Mouse (Mus musculus): ENCODE data around the gene Kifc3. TPM values are rescaled to one million over a fixed set of nuclear protein-coding genes. Genes with fewer than 3 reads are reported as not detected.

Gene Kifc3
- total and polyA plus RNA-seq, 3 experiments, result 0.78 to 1.8 (median 1.7) TPM

DNA sequence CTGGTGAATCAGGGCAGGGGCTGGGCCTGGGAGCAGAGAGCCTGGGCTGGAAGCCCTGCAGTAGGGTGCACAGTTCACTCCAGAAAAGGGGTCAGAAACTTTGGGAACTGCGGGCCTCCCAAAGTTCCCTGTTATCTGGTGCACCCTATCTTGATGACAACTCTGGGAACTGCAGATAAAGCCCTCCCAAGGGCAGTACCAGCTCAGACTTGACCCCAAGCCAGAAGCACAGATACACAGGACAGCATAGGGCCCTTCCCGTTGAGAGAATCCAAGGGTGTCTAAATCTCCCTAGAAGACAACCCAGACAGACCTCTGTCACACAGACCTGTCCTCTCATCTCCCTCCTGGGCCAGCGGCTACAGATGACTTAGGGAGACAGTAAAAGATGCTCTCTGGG, 52.0 kb downstream of the Kifc3 start:
- Histone ChIP-seq H3K4me1 (ENCODE audit: control insufficient read depth in 1 of 2, insufficient read depth in 2 of 2) (peaks cover 0 to 26% of the 10 kb centered on the region in 2 experiments; a peak in 2 of 4 replicates), H3K4me2 (ENCODE audit: insufficient read depth, low read depth, poor library complexity, severe bottlenecking) (no peak overlapping the region), H3K9ac (ENCODE audit: insufficient read depth, low read depth) (no peak overlapping the region), H3K79me2 (replicated peaks; ENCODE audit: control insufficient read depth, extremely low read depth, insufficient read depth, poor library complexity, severe bottlenecking) (no peaks in the 10 kb centered on the region), H3K27ac (ENCODE audit: insufficient read depth, low read depth) (no peak overlapping the region), H3K4me3 (replicated peaks in 1 of 3; ENCODE audit: low read depth in 2 of 3, low read length in 2 of 3, poor library complexity in 1 of 3) (no peak overlapping the region), H3K9me3 (replicated peaks; ENCODE audit: low read length) (peaks cover 3% of the 10 kb centered on the region), H3K36me3 (replicated peaks in 1 of 2; ENCODE audit: control insufficient read depth in 1 of 2, insufficient read depth in 1 of 2, low read length in 1 of 2) (no peaks in the 10 kb centered on the region), H3K27me3 (replicated peaks) (no peaks in the 10 kb centered on the region)
- DNase-seq (ENCODE audit: extremely low read depth), result no peak
- no peak for TF ChIP-seq ZC3H11A (IDR thresholded peaks at IDR 0.05; ENCODE audit: low read depth, low read length)
- TF ChIP-seq MEF2A (IDR thresholded peaks at IDR 0.05; ENCODE audit: borderline replicate concordance, low read depth, low read length), result no peak
- TF ChIP-seq RCOR1 (conservative IDR thresholded peaks at IDR 0.05; ENCODE audit: low read depth, low read length), result no peak
- in situ Hi-C loops (cut with MboI; ENCODE audit: low pct_ligation_motif_present, low pct_unique_long_range_greater_than_20kb, low sequenced_read_pairs) (no loop called here), dilution Hi-C loops (cut with MboI; ENCODE audit: extremely low pct_ligation_motif_present, extremely low pct_unique_long_range_greater_than_20kb, low sequenced_read_pairs) (no loop called here)

DNA sequence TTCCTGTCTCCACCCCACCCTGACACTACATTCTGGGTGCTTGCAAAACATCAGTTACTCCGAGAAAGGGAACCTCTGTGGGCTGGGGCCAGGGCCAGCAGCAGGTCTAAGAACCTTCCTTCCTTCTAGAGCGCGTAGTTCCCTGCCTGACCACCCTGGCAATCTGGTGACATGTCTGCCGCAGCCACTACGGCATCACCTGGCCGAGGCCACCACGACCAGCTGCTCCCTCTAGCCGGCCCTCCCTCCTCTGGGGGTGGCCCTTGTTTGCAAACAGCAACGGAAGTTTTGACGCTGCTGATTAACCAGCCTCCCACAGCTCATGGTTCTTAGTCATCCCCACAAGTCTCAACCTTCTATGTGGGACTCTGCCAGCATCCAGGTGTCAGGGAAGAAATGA, 53.2 kb downstream of the Kifc3 start:
- peak; percentile 17 for DNase-seq (ENCODE audit: extremely low read depth)
- TF ChIP-seq ELF1 (IDR thresholded peaks at IDR 0.05; ENCODE audit: low read depth, low read length) (no peak), ZMIZ1 (IDR thresholded peaks at IDR 0.05; ENCODE audit: low read depth, low read length) (no peak), PAX5 (IDR thresholded peaks at IDR 0.05; ENCODE audit: low read length) (no peak), MYC (IDR thresholded peaks at IDR 0.05; ENCODE audit: low read depth, low read length) (no peak), USF1 (IDR thresholded peaks at IDR 0.05; ENCODE audit: low read depth, low read length) (no peak)

DNA sequence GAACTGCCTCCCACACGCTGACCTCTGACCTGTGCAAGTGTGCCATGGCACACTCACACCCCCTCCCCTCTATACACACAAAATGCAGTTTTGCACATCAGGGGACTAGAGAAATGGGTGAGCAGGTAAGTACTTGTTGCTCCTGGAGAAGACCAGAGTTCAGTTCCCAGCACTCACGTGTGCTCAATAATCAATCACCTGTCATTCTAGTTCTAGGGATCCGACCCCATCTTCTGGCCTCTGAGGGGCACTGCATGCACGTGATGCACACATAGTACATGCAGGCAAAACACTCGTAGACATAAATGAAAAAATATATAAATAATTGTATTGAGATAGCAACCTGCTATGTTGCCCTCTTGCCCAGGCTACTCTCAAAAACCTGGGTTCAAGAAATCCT, 55.8 kb downstream of the Kifc3 start:
- Histone ChIP-seq H3K9me3 (replicated peaks; ENCODE audit: low read length) (peaks cover 3% of the 10 kb centered on the region), H3K4me1 (ENCODE audit: control insufficient read depth in 1 of 2, insufficient read depth in 2 of 2) (peaks cover 3 to 13% of the 10 kb centered on the region in 2 experiments), H3K36me3 (replicated peaks in 1 of 2; ENCODE audit: control insufficient read depth in 1 of 2, insufficient read depth in 1 of 2, low read length in 1 of 2) (no peaks in the 10 kb centered on the region), H3K4me3 (replicated peaks in 1 of 3; ENCODE audit: low read depth in 2 of 3, low read length in 2 of 3, poor library complexity in 1 of 3) (no peak overlapping the region), H3K27ac (ENCODE audit: insufficient read depth, low read depth) (no peak overlapping the region), H3K27me3 (replicated peaks) (no peaks in the 10 kb centered on the region), H3K9ac (ENCODE audit: insufficient read depth, low read depth) (no peak overlapping the region), H3K4me2 (ENCODE audit: insufficient read depth, low read depth, poor library complexity, severe bottlenecking) (no peak overlapping the region), H3K79me2 (replicated peaks; ENCODE audit: control insufficient read depth, extremely low read depth, insufficient read depth, poor library complexity, severe bottlenecking) (no peaks in the 10 kb centered on the region)
- DNase-seq (ENCODE audit: extremely low read depth), result no peak
- in situ Hi-C loops (cut with MboI; ENCODE audit: low pct_ligation_motif_present, low pct_unique_long_range_greater_than_20kb, low sequenced_read_pairs) (no loop called here), dilution Hi-C loops (cut with MboI; ENCODE audit: extremely low pct_ligation_motif_present, extremely low pct_unique_long_range_greater_than_20kb, low sequenced_read_pairs) (no loop called here)
- no peak for TF ChIP-seq ZKSCAN1 (IDR thresholded peaks at IDR 0.05; ENCODE audit: borderline replicate concordance, low read depth, low read length)

More for the DNA sequence above, 53.2 kb downstream of the Kifc3 start:
- in situ Hi-C loops (cut with MboI; ENCODE audit: low pct_ligation_motif_present, low pct_unique_long_range_greater_than_20kb, low sequenced_read_pairs) (no loop called here), dilution Hi-C loops (cut with MboI; ENCODE audit: extremely low pct_ligation_motif_present, extremely low pct_unique_long_range_greater_than_20kb, low sequenced_read_pairs) (no loop called here)
- H3K9ac ChIP-seq (ENCODE audit: insufficient read depth, low read depth), result no peak overlapping the region
- no peaks in the 10 kb centered on the region for H3K27me3 ChIP-seq (replicated peaks)
- H3K4me2 ChIP-seq (ENCODE audit: insufficient read depth, low read depth, poor library complexity, severe bottlenecking), result no peak overlapping the region
- peaks cover 3% of the 10 kb centered on the region for H3K9me3 ChIP-seq (replicated peaks; ENCODE audit: low read length)
- no peak overlapping the region for H3K4me3 ChIP-seq (replicated peaks in 1 of 3; ENCODE audit: low read depth in 2 of 3, low read length in 2 of 3, poor library complexity in 1 of 3)
- no peak overlapping the region for H3K27ac ChIP-seq (ENCODE audit: insufficient read depth, low read depth)
- no peaks in the 10 kb centered on the region for H3K36me3 ChIP-seq (replicated peaks in 1 of 2; ENCODE audit: control insufficient read depth in 1 of 2, insufficient read depth in 1 of 2, low read length in 1 of 2)
- H3K4me1 ChIP-seq (ENCODE audit: control insufficient read depth in 1 of 2, insufficient read depth in 2 of 2), result peaks cover 0 to 16% of the 10 kb centered on the region in 2 experiments; a peak in 2 of 4 replicates
- H3K79me2 ChIP-seq (replicated peaks; ENCODE audit: control insufficient read depth, extremely low read depth, insufficient read depth, poor library complexity, severe bottlenecking), result no peaks in the 10 kb centered on the region

Measured in CH12.LX (cell line).